Mouse (Mus musculus): ENCODE data around the gene Morn4. TPM values are rescaled to one million over a fixed set of nuclear protein-coding genes. Genes with fewer than 3 reads are reported as not detected.

The Morn4 gene
- total and polyA plus RNA-seq, 3 experiments: 5.7 to 18.4 TPM; not detected in 1

DNA sequence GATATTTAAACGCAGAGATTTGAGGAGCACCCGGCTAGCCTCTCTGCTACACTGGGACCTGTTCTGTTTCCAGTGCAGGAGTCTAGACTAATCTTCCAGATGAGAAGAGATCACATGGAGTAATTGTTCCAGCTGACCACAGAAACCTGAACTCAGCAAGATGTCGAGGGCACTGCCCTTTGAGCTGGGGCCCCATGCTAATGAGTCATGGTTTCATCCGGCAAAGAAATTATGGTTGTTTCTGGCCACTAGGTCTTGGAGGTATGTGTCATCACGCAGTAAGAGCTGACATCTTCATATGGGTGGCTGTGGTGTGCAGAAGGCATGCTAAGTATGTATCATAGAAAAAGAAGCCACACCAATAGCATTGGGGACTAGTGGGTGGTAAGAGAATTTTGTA lies 6.2 kb downstream of the Morn4 start:
- peaks cover 2 to 6% of the 10 kb centered on the region in 2 experiments; a peak in 3 of 4 replicates for H3K27me3 ChIP-seq (ENCODE audit: control insufficient read depth in 1 of 2, insufficient read depth in 2 of 2, low read length in 2 of 2)

DNA sequence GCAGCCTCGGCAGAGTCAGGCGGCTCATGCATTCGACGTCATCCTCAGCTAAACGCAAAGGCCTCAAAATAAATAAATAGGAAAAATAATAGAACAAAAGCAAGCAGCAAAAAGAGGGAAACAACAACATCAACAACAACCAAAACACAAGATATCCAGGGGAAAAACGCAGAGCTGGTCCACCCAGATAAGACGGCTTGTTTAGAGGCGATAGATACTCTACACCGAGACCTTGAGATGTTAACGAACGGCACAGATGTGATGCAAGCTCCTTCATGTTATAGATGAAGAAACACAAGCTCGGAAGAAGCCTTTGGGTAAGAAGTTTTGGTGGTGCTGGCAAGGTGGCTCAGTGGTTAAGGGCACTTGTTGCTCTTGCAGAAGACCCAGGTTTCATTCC lies 7.2 kb downstream of the Morn4 start:
- peak; percentile 60 for DNase-seq (ENCODE audit: low read depth, low spot score)
- H3K4me3 ChIP-seq (ENCODE audit: control insufficient read depth in 1 of 2, insufficient read depth in 1 of 2, low read depth in 2 of 2, low read length in 2 of 2): peak overlapping the region; percentile 66
- H3K9ac ChIP-seq (ENCODE audit: control insufficient read depth, low read depth, low read length, poor library complexity, severe bottlenecking): peak overlapping the region; percentile 68
- peaks cover 0 to 5% of the 10 kb centered on the region in 2 experiments; a peak in 2 of 4 replicates for H3K36me3 ChIP-seq (ENCODE audit: control insufficient read depth in 1 of 2, insufficient read depth in 2 of 2, low read length in 2 of 2)
- H3K27ac ChIP-seq (ENCODE audit: control insufficient read depth, low read depth, low read length): peak overlapping the region; percentile 39
- TF ChIP-seq MEF2A (IDR thresholded peaks at IDR 0.05; ENCODE audit: extremely low read depth, insufficient replicate concordance, low read depth, low read length, poor library complexity, severe bottlenecking): no peak
- no peak for TF ChIP-seq POLR2AphosphoS2 (IDR thresholded peaks at IDR 0.05; ENCODE audit: low read length)
- no peak for TF ChIP-seq UBTF (IDR thresholded peaks at IDR 0.05; ENCODE audit: borderline replicate concordance, insufficient read depth, low read depth, low read length)
- no peak for TF ChIP-seq MXI1 (IDR thresholded peaks at IDR 0.05; ENCODE audit: low read depth, low read length)
- TF ChIP-seq POLR2A (IDR thresholded peaks at IDR 0.05; ENCODE audit: control insufficient read depth in 1 of 2, insufficient read depth in 1 of 2, low read depth in 1 of 2, low read length in 2 of 2, poor library complexity in 1 of 2): no peak
- no peak; the same call in none of the 2 replicates for TF ChIP-seq HCFC1 (IDR thresholded peaks at IDR 0.05; ENCODE audit: low read depth, low read length)
- no peak for TF ChIP-seq ZMIZ1 (IDR thresholded peaks at IDR 0.05; ENCODE audit: low read depth, low read length)
- TF ChIP-seq MYB (IDR thresholded peaks at IDR 0.05; ENCODE audit: low read depth, low read length): no peak
- TF ChIP-seq ZC3H11A (IDR thresholded peaks at IDR 0.05; ENCODE audit: low read depth, low read length): no peak
- TF ChIP-seq MAFK (IDR thresholded peaks at IDR 0.05; ENCODE audit: borderline replicate concordance, low read depth, low read length): no peak
- no peak for TF ChIP-seq TBP (IDR thresholded peaks at IDR 0.05; ENCODE audit: low read depth, low read length)
- TF ChIP-seq SMC3 (IDR thresholded peaks at IDR 0.05; ENCODE audit: low read depth, low read length): no peak
- TF ChIP-seq E2F4 (IDR thresholded peaks at IDR 0.05; ENCODE audit: borderline replicate concordance, low read depth, low read length): no peak
- TF ChIP-seq USF2 (IDR thresholded peaks at IDR 0.05; ENCODE audit: borderline replicate concordance in 1 of 2, insufficient read depth in 1 of 2, low read depth in 1 of 2, low read length in 2 of 2): no peak
- no peak for TF ChIP-seq BHLHE40 (IDR thresholded peaks at IDR 0.05; ENCODE audit: borderline replicate concordance, low read depth, low read length)
- peak; percentile 48; the same call in 1 of the 2 replicates for TF ChIP-seq TCF12 (IDR thresholded peaks at IDR 0.05; ENCODE audit: low read depth, low read length)
- peak; percentile 37; the same call in 1 of the 2 replicates for TF ChIP-seq SIN3A (IDR thresholded peaks at IDR 0.05; ENCODE audit: low read length)
- TF ChIP-seq CHD2 (IDR thresholded peaks at IDR 0.05; ENCODE audit: low read length): no peak
- TF ChIP-seq EP300 (IDR thresholded peaks at IDR 0.05; ENCODE audit: low read depth in 1 of 2, low read length in 2 of 2): peak in 1 of 2 experiments; percentile 36; a peak in 2 of 4 replicates
- peak; percentile 40; the same call in 1 of the 2 replicates for TF ChIP-seq GATA1 (IDR thresholded peaks at IDR 0.05; ENCODE audit: low read depth, low read length)
- H3K79me2 ChIP-seq (ENCODE audit: control insufficient read depth, insufficient read depth, low read length, poor library complexity): no peaks in the 10 kb centered on the region
- peaks cover 4 to 15% of the 10 kb centered on the region in 2 experiments; a peak in 3 of 4 replicates for H3K4me1 ChIP-seq (ENCODE audit: control insufficient read depth in 1 of 2, insufficient read depth in 2 of 2, low read length in 2 of 2)
- no peaks in the 10 kb centered on the region for H3K9me3 ChIP-seq (replicated peaks; ENCODE audit: insufficient read depth, low read length)
- H3K27me3 ChIP-seq (ENCODE audit: control insufficient read depth in 1 of 2, insufficient read depth in 2 of 2, low read length in 2 of 2): peaks cover 2 to 6% of the 10 kb centered on the region in 2 experiments; a peak in 3 of 4 replicates

More for the DNA sequence above, 6.2 kb downstream of the Morn4 start:
- Histone ChIP-seq H3K79me2 (ENCODE audit: control insufficient read depth, insufficient read depth, low read length, poor library complexity) (no peaks in the 10 kb centered on the region), H3K9me3 (replicated peaks; ENCODE audit: insufficient read depth, low read length) (no peaks in the 10 kb centered on the region), H3K4me1 (ENCODE audit: control insufficient read depth in 1 of 2, insufficient read depth in 2 of 2, low read length in 2 of 2) (peaks cover 4 to 15% of the 10 kb centered on the region in 2 experiments; a peak in 3 of 4 replicates), H3K36me3 (ENCODE audit: control insufficient read depth in 1 of 2, insufficient read depth in 2 of 2, low read length in 2 of 2) (peaks cover 0 to 5% of the 10 kb centered on the region in 2 experiments; a peak in 2 of 4 replicates), H3K4me3 (ENCODE audit: control insufficient read depth in 1 of 2, insufficient read depth in 1 of 2, low read depth in 2 of 2, low read length in 2 of 2) (no peak overlapping the region; a peak in 1 of 4 replicates), H3K27ac (ENCODE audit: control insufficient read depth, low read depth, low read length) (no peak overlapping the region), H3K9ac (ENCODE audit: control insufficient read depth, low read depth, low read length, poor library complexity, severe bottlenecking) (no peak overlapping the region)
- peak; percentile 22 for DNase-seq (ENCODE audit: low read depth, low spot score)
- no peak for TF ChIP-seq MEF2A (IDR thresholded peaks at IDR 0.05; ENCODE audit: extremely low read depth, insufficient replicate concordance, low read depth, low read length, poor library complexity, severe bottlenecking)
- TF ChIP-seq MAZ (IDR thresholded peaks at IDR 0.05; ENCODE audit: low read depth, low read length): no peak
- TF ChIP-seq CHD2 (IDR thresholded peaks at IDR 0.05; ENCODE audit: low read length): no peak
- TF ChIP-seq MAFK (IDR thresholded peaks at IDR 0.05; ENCODE audit: borderline replicate concordance, low read depth, low read length): no peak

All from MEL (cell line).